In genomic region chr19:36678382-36679027, GRCm38 (mm10) we compare ENCODE assay signal across 10 mouse cellular contexts. TPM values are rescaled to one million over a fixed set of nuclear protein-coding genes. Genes with fewer than 3 reads are reported as not detected.
DNase-seq lines count a peak whose midpoint lies in the region; ATAC-seq lines count a peak whose summit lies in the region.
"Had no signal": no experiment of that assay in that cellular context is flagged by ENCODE, and none has a peak within 500 bp of the region (broad histone marks: within the 10 kb centered on the region; RNA-seq: fewer than 3 reads in every experiment).

No protein-coding gene starts in this region.

- no peaks in the 10 kb centered on the region for H3K27me3 ChIP-seq in limb, embryonic 12.5 days
- no peaks in the 10 kb centered on the region for H3K27me3 ChIP-seq in limb, embryonic 10.5 days (ENCODE audit: low read depth, poor library complexity, severe bottlenecking)
- H3K27me3 ChIP-seq in embryonic facial prominence, embryonic 14.5 days (replicated peaks; ENCODE audit: control insufficient read depth, insufficient read depth, low read length): no peaks in the 10 kb centered on the region
- H3K27me3 ChIP-seq in midbrain, embryonic 16.5 days (ENCODE audit: control insufficient read depth, insufficient read depth, low read depth, low read length): no peaks in the 10 kb centered on the region
- H3K27me3 ChIP-seq: liver, embryonic 13.5 days had no signal

- H3K4me2 ChIP-seq in limb, embryonic 12.5 days: no peak overlapping the region
- no peak overlapping the region for H3K4me2 ChIP-seq in embryonic facial prominence, embryonic 14.5 days (ENCODE audit: low read depth, low read length)
- H3K4me2 ChIP-seq in midbrain, embryonic 16.5 days (ENCODE audit: low read length): no peak overlapping the region
- H3K4me2 ChIP-seq: liver, embryonic 13.5 days had no signal

- ATAC-seq in limb, embryonic 12.5 days (ENCODE audit: insufficient number of reproducible peaks, insufficient read depth, low FRiP score, low TSS enrichment, low read depth): no peak
- ATAC-seq in embryonic facial prominence, embryonic 14.5 days (ENCODE audit: low read depth): no peak
- ATAC-seq in midbrain, embryonic 16.5 days: no peak; the same call in 1 of the 2 replicates

- peaks cover 13% of the 10 kb centered on the region for H3K4me1 ChIP-seq in limb, embryonic 12.5 days (replicated peaks)
- H3K4me1 ChIP-seq in limb, embryonic 10.5 days: peaks cover 7% of the 10 kb centered on the region
- H3K4me1 ChIP-seq in embryonic facial prominence, embryonic 14.5 days (ENCODE audit: control insufficient read depth, insufficient read depth, low read length): peaks cover 17% of the 10 kb centered on the region
- peaks cover 7% of the 10 kb centered on the region for H3K4me1 ChIP-seq in midbrain, embryonic 16.5 days (ENCODE audit: control insufficient read depth, insufficient read depth, low read length)

- no peak overlapping the region for H3K4me3 ChIP-seq in limb, embryonic 12.5 days (replicated peaks)
- H3K4me3 ChIP-seq in limb, embryonic 10.5 days: no peak overlapping the region
- no peak overlapping the region for H3K4me3 ChIP-seq in embryonic facial prominence, embryonic 14.5 days (ENCODE audit: low read depth, low read length)
- H3K4me3 ChIP-seq in midbrain, embryonic 16.5 days (ENCODE audit: low read depth, low read length): no peak overlapping the region
- H3K4me3 ChIP-seq: liver, embryonic 13.5 days had no signal

- H3K9me3 ChIP-seq in limb, embryonic 12.5 days: no peaks in the 10 kb centered on the region
- H3K9me3 ChIP-seq in limb, embryonic 10.5 days (replicated peaks): no peaks in the 10 kb centered on the region
- no peaks in the 10 kb centered on the region for H3K9me3 ChIP-seq in embryonic facial prominence, embryonic 14.5 days (ENCODE audit: control insufficient read depth, low read length)
- H3K9me3 ChIP-seq in midbrain, embryonic 16.5 days (replicated peaks; ENCODE audit: control insufficient read depth, low read length, poor library complexity, severe bottlenecking): no peaks in the 10 kb centered on the region
- H3K9me3 ChIP-seq: liver, embryonic 13.5 days had no signal

- H3K36me3 ChIP-seq in limb, embryonic 12.5 days: no peaks in the 10 kb centered on the region
- H3K36me3 ChIP-seq in limb, embryonic 10.5 days: no peaks in the 10 kb centered on the region
- no peaks in the 10 kb centered on the region for H3K36me3 ChIP-seq in embryonic facial prominence, embryonic 14.5 days (ENCODE audit: control insufficient read depth, insufficient read depth, low read length)
- H3K36me3 ChIP-seq in midbrain, embryonic 16.5 days (ENCODE audit: control insufficient read depth, insufficient read depth, low read length): no peaks in the 10 kb centered on the region
- H3K36me3 ChIP-seq: liver, embryonic 13.5 days had no signal

- no peak overlapping the region for H3K9ac ChIP-seq in limb, embryonic 12.5 days (replicated peaks)
- H3K9ac ChIP-seq in embryonic facial prominence, embryonic 14.5 days (ENCODE audit: low read depth, low read length): no peak overlapping the region
- no peak overlapping the region for H3K9ac ChIP-seq in midbrain, embryonic 16.5 days (ENCODE audit: low read depth, low read length)
- H3K9ac ChIP-seq: liver, embryonic 13.5 days had no signal

- peak overlapping the region; percentile 75; the same call in 1 of the 2 replicates for H3K27ac ChIP-seq in limb, embryonic 12.5 days
- no peak overlapping the region for H3K27ac ChIP-seq in limb, embryonic 10.5 days
- peak overlapping the region; percentile 4; the same call in 1 of the 2 replicates for H3K27ac ChIP-seq in embryonic facial prominence, embryonic 14.5 days (replicated peaks; ENCODE audit: low read depth, low read length)
- H3K27ac ChIP-seq in midbrain, embryonic 16.5 days (ENCODE audit: low read length): peak overlapping the region; percentile 14
- H3K27ac ChIP-seq: liver, embryonic 13.5 days had no signal

- 73% methylated on average over 7 of the region's 7 CpGs for WGBS in limb, embryonic 12.5 days
- 87% methylated on average over 7 of the region's 7 CpGs for WGBS in limb, embryonic 10.5 days
- 62% methylated on average over 7 of the region's 7 CpGs for WGBS in embryonic facial prominence, embryonic 14.5 days
- 63% methylated on average over 7 of the region's 7 CpGs for WGBS in midbrain, embryonic 16.5 days

- DNase-seq in limb, embryonic 10.5 days (ENCODE audit: low spot score): no peak
- DNase-seq in embryonic facial prominence, embryonic 14.5 days (ENCODE audit: low spot score): no peak
- peak; percentile 4 for DNase-seq in heart, postnatal 4 days
- DNase-seq in layer of hippocampus, adult 8-10 months (ENCODE audit: low spot score in 2 of 2): no peak
- DNase-seq in embryo, embryonic 10 days (ENCODE audit: low spot score): no peak
- DNase-seq: liver, embryonic 13.5 days; thymus, postnatal 14 days had no signal

RNA-seq across cellular contexts. Expression of gene Ppp1r3c, which starts 57.9 kb away (rescaled TPM):
- 4.0 and 4.3 TPM in 2 replicates for polyA plus RNA-seq in limb, embryonic 12.5 days (2016; fragmentation: Nextera tagmentation; extraction: Ambion mirVana)
- polyA plus RNA-seq in limb, embryonic 10.5 days (2016; fragmentation: Nextera tagmentation; extraction: Ambion mirVana): 1.2 and 1.8 TPM in 2 replicates
- polyA plus RNA-seq in embryonic facial prominence, embryonic 14.5 days (2014; fragmentation: Nextera tagmentation; extraction: Ambion mirVana): 20.9 and 23.7 TPM in 2 replicates
- total RNA-seq in heart, postnatal 4 days (2021): 100 to 1,000 TPM in 1 of 2 experiments, 10 to 100 TPM in 1; 80.2 to 102 TPM
- 15.4 and 18.3 TPM in 2 replicates for polyA plus RNA-seq in midbrain, embryonic 16.5 days (2015; fragmentation: Nextera tagmentation; extraction: Ambion mirVana)
- total RNA-seq in layer of hippocampus, adult 8-10 months (2022): 10 to 100 TPM; 54.6 to 70.2 (median 64.5) TPM
- total RNA-seq: common myeloid progenitor, adult 5-6 weeks had no signal
